Mouse (Mus musculus) liver, adult 2 months (tissue): ENCODE results near the gene Tnrc6a. TPM values are rescaled to one million over a fixed set of nuclear protein-coding genes. Genes with fewer than 3 reads are reported as not detected.

Experiments
- DNase-seq: peaks from one replicate; pipeline ENCODE4 v3.0.0-alpha.2; 2011; ENCODE audit warnings: low read depth, low spot score; ENCODE audit errors: extremely low read depth
- H3K27ac ChIP-seq: fragments of 200-500 bp; replicated peaks from 2 replicates; pipeline ENCODE4 v1.5.1; 2012; ENCODE audit warnings: low read depth, mild to moderate bottlenecking, control low read depth, inconsistent platforms, low read length; ENCODE audit not compliant: insufficient read depth
- H3K27me3 ChIP-seq: fragments of 200-500 bp; 2 replicates; pipeline ENCODE4 v1.6.1; 2012; ENCODE audit warnings: mild to moderate bottlenecking, moderate library complexity, low read length, inconsistent platforms; ENCODE audit not compliant: control insufficient read depth, insufficient read depth
- H3K36me3 ChIP-seq: fragments of 200-500 bp; 2 replicates; pipeline ENCODE4 v1.6.1; 2012; ENCODE audit warnings: low read length, inconsistent platforms; ENCODE audit not compliant: control insufficient read depth, insufficient read depth
- H3K4me1 ChIP-seq: fragments of 200-500 bp; 2 replicates; pipeline ENCODE4 v1.6.1; 2011; ENCODE audit warnings: low read length; ENCODE audit not compliant: control insufficient read depth, insufficient read depth
- H3K4me3 ChIP-seq: fragments of 200-500 bp; 2 replicates; pipeline ENCODE4 v1.5.1; 2011; ENCODE audit warnings: low read depth, mild to moderate bottlenecking, control low read depth, low read length, moderate library complexity; ENCODE audit not compliant: insufficient read depth
- H3K79me2 ChIP-seq: fragments of 200-500 bp; 2 replicates; pipeline ENCODE4 v1.6.1; 2012; ENCODE audit warnings: inconsistent platforms, mild to moderate bottlenecking, low read length, moderate library complexity; ENCODE audit not compliant: control insufficient read depth, insufficient read depth
- H3K9ac ChIP-seq: fragments of 200-500 bp; 2 replicates; pipeline ENCODE4 v1.6.1; 2012; ENCODE audit warnings: low read depth, mild to moderate bottlenecking, control low read depth, inconsistent platforms, low read length
- CTCF ChIP-seq: fragments of 200-500 bp; IDR thresholded peaks from 2 replicates; pipeline ENCODE4 v1.5.1; 2011; ENCODE audit warnings: low read depth, low read length, control low read depth
- POLR2A ChIP-seq: fragments of 200-500 bp; IDR thresholded peaks from 2 replicates; pipeline ENCODE4 v1.6.1; 2011; ENCODE audit warnings: low read length, control low read depth; ENCODE audit not compliant: insufficient read depth; ENCODE audit errors: extremely low read depth
- WGBS: fragments of 180-500 bp; shearing (Covaris S2); methylation state at CpG from one replicate; pipeline ENCODE4 v1.1.7; 2018; 5-methylcytosine and 5-hydroxymethylcytosine counted together
- polyA plus RNA-seq: library from polyadenylated mRNA; depleted of rRNA; stranded (reverse); fragments of >200 nt; gene quantifications from 2 replicates; pipeline ENCODE4 v1.2.3, GENCODE M21; 2012
- total RNA-seq: library from RNA; depleted of rRNA; stranded (reverse); fragments of >200 nt; gene quantifications from 2 replicates; pipeline ENCODE4 v1.2.3, GENCODE M21; 2014

Gene Tnrc6a
- total and polyA plus RNA-seq, 2 experiments = 22.1 to 29.7 TPM

- no peak overlapping the region for H3K27ac ChIP-seq
- DNase-seq = no peak
- 0 out of 2 replicates have a peak, but pooled peaks cover 2% of the 10 kb centered on the region for H3K27me3 ChIP-seq
- H3K4me3 ChIP-seq = no peak overlapping the region
- TF ChIP-seq POLR2A (no peak), CTCF (peak; percentile 72)
- H3K36me3 ChIP-seq = no peaks in the 10 kb centered on the region
- H3K9ac ChIP-seq = no peak overlapping the region
- H3K4me1 ChIP-seq = no peaks in the 10 kb centered on the region
- H3K79me2 ChIP-seq = no peaks in the 10 kb centered on the region
- WGBS = 30% methylated on average over 14 of the region's 14 CpGs
These were observed 81.6 kb downstream of the Tnrc6a start for GRCm38 (mm10) chr7:123205261-123205660.

GRCm38 (mm10) chr7:123207561-123207960 is 83.9 kb downstream of the Tnrc6a start:
- no peak overlapping the region for H3K27ac ChIP-seq
- 77% methylated on average over 6 of the region's 6 CpGs for WGBS
- TF ChIP-seq POLR2A (no peak), CTCF (no peak)
- H3K4me1 ChIP-seq = no peaks in the 10 kb centered on the region
- no peak for DNase-seq
- H3K36me3 ChIP-seq = no peaks in the 10 kb centered on the region
- H3K4me3 ChIP-seq = no peak overlapping the region
- H3K27me3 ChIP-seq = 0 out of 2 replicates have a peak, but pooled peaks cover 2% of the 10 kb centered on the region
- H3K9ac ChIP-seq = no peak overlapping the region
- H3K79me2 ChIP-seq = no peaks in the 10 kb centered on the region

- 0 out of 2 replicates have a peak, but pooled peaks cover 2% of the 10 kb centered on the region for H3K27me3 ChIP-seq
- H3K79me2 ChIP-seq = no peaks in the 10 kb centered on the region
- no peaks in the 10 kb centered on the region for H3K36me3 ChIP-seq
- no peak overlapping the region for H3K4me3 ChIP-seq
- no peak overlapping the region for H3K27ac ChIP-seq
- H3K9ac ChIP-seq = no peak overlapping the region
- H3K4me1 ChIP-seq = no peaks in the 10 kb centered on the region
- TF ChIP-seq POLR2A (no peak), CTCF (no peak)
- WGBS = 28% methylated on average over 9 of the region's 9 CpGs
- no peak for DNase-seq
These were observed 86.2 kb downstream of the Tnrc6a start for GRCm38 (mm10) chr7:123209864-123210263.

GRCm38 (mm10) chr7:123211461-123211860 is 87.8 kb downstream of the Tnrc6a start:
- Histone ChIP-seq H3K4me3 (no peak overlapping the region), H3K27ac (no peak overlapping the region), H3K79me2 (no peaks in the 10 kb centered on the region), H3K36me3 (no peaks in the 10 kb centered on the region), H3K9ac (no peak overlapping the region), H3K27me3 (0 out of 2 replicates have a peak, but pooled peaks cover 2% of the 10 kb centered on the region), H3K4me1 (no peaks in the 10 kb centered on the region)
- WGBS = 52% methylated on average over 5 of the region's 5 CpGs
- TF ChIP-seq CTCF = no peak
- no peak for TF ChIP-seq POLR2A
- no peak for DNase-seq

GRCm38 (mm10) chr7:123212316-123212715 is 88.6 kb downstream of the Tnrc6a start:
- 70% methylated on average over 5 of the region's 5 CpGs for WGBS
- TF ChIP-seq CTCF (0 out of 2 replicates have a peak, but pooled peaks have one; percentile 20), POLR2A (no peak)
- H3K4me1 ChIP-seq = no peaks in the 10 kb centered on the region

GRCm38 (mm10) chr7:123214365-123215075 is 90.8 kb downstream of the Tnrc6a start, which contains the start of gene Slc5a11:
Slc5a11 (plus strand) TSS chr7:123214780.
- H3K27me3 ChIP-seq = 0 out of 2 replicates have a peak, but pooled peaks cover 2% of the 10 kb centered on the region
- H3K9ac ChIP-seq = no peak within 1 kb of the TSS
- H3K36me3 ChIP-seq = no peaks in the 10 kb centered on the region
- 68% methylated on average over 8 of the region's 8 CpGs for WGBS
- H3K4me1 ChIP-seq = no peaks in the 10 kb centered on the region
- TF ChIP-seq POLR2A (no peak), CTCF (0 out of 2 replicates have a peak, but pooled peaks have one; percentile 9)
- no peak within 1 kb of the TSS for H3K27ac ChIP-seq
- H3K4me3 ChIP-seq = no peak within 1 kb of the TSS
- DNase-seq = no peak
- H3K79me2 ChIP-seq = no peaks in the 10 kb centered on the region

More at GRCm38 (mm10) chr7:123212316-123212715, 88.6 kb downstream of the Tnrc6a start:
- Histone ChIP-seq H3K27me3 (0 out of 2 replicates have a peak, but pooled peaks cover 2% of the 10 kb centered on the region), H3K27ac (no peak overlapping the region), H3K9ac (no peak overlapping the region), H3K79me2 (no peaks in the 10 kb centered on the region), H3K36me3 (no peaks in the 10 kb centered on the region), H3K4me3 (no peak overlapping the region)
- no peak for DNase-seq
